Mouse (Mus musculus) testis, postnatal 10 days (tissue): ENCODE data around the gene Ms4a18.

Experiments used
- DNase-seq: peaks from one replicate; pipeline ENCODE4 v3.0.0; 2021; ENCODE audit warnings: low spot score

The Ms4a18 gene

DNA sequence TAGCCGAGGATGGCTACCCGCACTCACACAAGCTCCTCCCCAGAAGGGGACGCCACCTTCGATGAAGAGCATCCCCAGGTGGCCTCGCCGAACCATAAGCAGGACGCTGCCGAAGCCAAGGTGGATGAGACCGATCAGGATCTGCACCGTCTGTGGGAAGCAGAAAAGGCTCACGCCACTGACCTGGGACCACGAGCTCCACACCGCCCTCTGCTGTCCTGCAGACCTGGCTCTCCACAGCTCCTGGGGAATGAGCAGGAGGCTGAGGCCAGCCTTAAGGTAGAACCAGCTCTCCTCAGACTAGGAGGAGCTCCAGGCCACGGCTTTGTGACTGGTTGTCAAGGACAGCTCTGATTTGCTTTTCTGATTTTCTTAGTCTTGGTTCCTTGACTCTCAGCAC is 34.7 kb downstream of the Ms4a18 start:
- peak; percentile 80 for DNase-seq

DNA sequence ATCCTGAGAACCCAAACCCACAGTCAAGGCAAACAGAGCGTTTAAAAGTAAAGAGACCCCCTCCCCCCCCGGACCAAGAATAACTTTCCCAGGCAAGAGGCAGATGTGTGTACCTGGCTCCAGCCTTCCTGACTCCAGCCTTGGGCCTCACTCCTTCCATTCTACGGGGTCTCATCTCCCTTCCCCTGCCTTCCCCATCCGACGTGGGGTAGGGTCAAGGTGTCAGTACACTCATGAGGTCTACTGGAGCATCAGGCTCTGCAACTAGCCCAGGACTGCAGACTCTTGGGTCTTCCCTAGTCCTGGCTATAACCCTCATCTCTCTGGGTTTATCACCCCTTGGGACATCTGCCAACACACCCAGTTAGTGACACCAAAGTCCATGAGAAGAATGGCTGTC is 37.6 kb downstream of the Ms4a18 start:
- DNase-seq: no peak

DNA sequence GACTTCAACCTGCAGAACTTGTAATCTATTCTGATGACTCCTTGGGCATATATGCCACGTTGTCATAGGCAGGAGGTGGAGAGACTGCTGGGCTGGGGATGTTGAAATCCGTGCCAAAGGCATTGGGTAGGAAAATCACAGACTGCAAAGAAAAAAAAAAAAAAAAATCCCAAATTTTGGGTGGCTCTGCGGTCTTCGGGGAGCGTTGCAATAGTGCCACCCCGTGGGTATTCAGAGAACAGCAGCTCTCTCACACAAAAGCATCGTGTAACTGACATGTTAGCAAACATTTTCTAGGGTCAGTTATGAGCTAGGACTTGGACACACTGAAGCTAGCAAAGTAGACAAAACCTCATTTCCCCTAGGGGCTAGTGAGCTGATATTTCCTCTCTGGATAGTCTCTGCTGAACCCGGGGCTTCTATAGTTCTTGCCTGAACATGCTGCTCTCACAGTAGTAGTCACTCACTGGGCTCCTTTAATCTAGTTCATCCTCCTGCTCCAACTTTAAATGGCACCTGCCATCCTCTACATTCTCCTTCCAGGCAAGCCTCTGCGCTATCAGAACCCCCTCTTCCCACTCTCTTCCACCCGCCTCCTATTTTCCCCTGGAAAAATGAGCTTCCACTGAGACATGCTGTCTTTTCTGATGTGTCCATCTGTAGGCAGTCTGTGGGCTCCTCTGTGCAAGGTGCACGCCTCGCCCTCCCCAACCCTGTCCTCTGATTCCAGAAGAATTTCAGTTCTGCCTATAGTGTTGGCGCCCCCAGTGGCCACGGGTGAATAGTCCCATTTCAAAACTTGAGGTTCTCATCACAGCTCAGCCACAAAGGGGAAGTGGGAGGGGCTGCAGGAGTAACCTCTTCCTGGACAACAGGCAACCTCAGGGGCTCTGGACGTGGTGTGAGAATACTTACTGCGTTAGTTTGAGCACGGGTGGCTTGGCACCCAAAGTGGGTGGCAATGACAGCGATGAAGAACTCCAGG is 38.4 kb downstream of the Ms4a18 start:
- peak; percentile 92 for DNase-seq

DNA sequence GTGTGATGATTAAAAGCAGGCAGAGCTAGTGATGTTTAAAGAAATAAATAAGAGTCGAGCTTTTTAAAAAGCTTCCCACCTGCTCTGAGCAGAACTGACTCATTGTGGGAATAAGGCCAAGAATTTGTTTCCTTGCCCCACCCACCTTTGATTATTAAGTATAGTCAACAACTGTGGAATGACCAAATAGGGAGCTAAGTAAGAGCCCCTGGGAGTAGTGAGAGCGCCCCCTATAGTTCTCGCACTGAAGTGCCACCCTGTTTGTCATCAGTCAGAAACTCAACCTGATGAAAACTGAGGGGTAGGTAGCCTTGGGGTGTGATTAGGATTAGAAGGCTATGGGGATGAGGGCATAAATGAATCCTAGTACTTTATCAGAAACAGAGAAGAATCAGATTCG is 41.5 kb downstream of the Ms4a18 start:
- DNase-seq: no peak

DNA sequence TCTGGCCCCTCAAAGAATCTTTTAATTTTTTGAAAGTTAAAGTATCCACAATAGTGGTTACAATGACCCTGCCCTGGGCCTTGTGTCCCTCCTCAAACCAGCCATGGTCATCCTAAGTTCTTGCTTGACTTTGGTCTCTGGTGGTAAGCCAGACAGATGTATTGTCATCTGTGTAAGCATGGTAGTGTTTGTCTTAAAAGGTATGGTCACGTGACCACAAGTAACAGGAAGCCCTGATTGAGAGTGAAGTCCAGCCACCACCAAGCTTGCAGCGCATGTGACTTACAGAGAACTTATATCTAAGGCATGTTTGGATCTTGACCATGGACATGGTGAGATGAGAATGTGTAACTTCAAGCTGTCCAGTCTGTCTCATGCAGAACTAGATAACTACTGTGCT is 42.6 kb downstream of the Ms4a18 start:
- DNase-seq: no peak

DNA sequence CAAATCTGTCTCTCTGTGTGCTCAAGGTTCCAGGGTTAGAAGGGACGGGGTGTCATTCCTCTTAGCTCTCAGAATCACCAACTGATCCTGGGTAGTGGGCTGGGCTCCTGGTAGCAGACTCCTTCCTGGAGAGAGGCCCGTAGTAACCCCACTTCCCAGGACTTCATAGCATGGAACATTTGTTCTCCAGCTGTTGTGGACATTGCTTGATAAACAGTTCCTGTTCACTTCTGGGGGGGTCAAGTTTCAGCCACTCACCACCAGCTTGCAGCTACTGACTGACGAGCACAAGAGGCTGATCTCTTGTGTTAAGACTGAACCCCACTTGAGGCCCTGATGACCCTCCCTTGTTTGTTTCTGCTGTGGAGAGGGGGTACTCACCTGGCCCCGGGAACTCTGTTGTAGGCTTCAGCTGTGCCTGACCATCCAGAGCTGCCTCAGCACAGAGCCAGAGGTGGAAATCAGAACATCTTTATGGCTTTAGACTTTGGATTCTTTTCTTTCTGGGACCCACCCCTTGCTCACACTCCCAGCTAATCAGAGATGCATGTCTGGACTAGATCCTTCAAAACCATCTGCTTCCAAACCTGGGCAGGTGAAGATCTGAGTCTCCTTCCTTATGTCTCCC is 43.5 kb downstream of the Ms4a18 start, which contains the start of gene Ms4a10:
Gene Ms4a10, minus strand, starts transcription at position 433 of the 628 bp plus-strand sequence.
- no peak for DNase-seq

DNA sequence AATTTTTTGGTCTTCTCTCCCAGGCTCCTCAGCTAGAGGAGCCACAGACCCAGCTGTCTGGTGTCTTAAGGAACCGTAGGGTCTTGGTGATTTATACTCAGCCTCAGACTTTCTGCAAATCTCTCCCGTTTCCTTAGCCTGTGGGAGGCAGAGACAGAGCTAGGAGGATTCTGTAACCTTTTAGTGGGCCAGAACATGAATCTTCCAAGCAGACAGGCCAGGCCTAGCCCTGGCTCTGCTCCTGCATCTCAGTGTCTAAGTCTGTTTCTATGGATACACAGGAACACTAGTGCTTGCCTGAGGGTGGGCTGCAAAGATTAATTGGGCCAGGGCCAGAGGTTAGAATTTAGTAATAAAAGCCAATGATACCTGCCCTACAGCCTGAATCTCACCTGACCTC is 44.6 kb downstream of the Ms4a18 start:
- DNase-seq: no peak

DNA sequence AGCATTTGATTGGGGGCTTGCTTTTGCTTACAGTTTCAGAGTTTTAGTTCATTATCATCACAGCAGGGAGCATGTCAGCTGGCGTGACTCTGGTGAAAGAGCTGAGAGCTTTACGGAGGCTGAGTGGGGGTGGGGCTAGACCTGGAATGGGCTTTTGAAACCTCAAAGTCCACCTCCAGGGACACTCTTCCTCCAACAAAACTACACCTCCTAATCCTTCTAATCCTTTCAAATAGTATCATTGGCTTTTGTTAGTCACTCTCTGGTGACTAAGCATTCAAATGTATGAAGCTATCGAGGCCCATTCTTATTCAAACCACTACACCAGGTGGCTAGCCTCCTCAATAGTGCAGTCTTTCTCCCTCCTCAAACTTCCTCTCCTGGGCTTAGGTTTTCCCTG is 45.2 kb downstream of the Ms4a18 start:
- DNase-seq: no peak

DNA sequence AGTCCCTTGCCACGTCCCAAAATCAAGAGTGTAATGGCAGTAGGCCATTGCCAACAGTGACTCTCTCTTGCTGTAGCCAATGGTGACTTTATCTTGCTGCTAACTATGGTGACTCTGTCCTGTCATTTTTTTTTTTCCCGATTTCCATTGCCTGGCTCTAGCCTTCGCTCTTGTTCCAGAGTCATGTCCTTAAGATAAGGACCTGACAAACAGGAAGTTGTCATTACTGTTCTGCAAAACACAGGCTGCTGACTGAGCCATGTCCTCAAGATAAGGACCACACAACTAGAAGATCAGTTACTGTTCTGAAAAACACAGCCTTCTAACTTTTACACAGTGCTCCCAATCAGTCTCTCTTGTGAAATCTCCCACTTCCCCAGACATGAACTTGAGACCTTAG is 47.4 kb downstream of the Ms4a18 start:
- DNase-seq: no peak

DNA sequence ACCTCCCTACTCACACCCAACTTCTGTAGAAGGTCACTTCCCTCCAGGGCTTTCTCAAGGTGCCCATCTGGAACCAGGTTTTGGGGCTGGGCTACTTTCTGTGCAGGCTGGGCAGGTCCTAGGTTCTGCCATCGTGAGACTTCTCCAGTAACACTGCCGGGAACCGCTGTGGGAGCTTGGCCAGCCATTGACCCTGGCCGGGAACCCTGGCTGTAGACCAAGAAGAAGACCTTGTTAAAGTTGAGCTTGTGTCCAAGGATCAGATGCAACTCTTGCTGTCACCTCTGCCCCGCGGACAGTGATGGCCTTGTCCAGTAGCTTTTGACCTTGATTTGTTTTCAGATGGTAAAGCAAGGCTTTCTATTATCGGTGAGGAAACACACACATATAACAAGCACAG is 49.3 kb downstream of the Ms4a18 start:
- DNase-seq: peak; percentile 63

DNA sequence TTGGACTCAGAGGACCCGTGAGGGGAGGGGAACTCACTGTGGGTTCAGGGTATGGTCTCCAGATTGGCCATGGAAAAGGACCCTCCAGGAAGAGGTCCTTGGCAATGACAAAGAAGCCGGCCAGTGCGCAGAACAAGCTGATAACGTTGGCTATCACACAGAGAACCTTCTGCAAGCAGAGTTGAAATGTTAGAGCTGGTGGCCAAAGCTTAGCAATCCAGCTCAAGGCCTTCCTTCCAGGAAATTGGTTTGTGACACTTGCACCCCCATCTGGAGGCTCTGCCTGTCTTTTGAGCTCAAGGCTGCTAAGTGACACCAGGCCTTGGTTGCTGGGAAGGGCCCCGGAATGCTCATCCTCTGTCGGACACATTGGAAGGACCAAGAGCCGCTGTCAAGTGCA is 52.1 kb downstream of the Ms4a18 start:
- DNase-seq: no peak

DNA sequence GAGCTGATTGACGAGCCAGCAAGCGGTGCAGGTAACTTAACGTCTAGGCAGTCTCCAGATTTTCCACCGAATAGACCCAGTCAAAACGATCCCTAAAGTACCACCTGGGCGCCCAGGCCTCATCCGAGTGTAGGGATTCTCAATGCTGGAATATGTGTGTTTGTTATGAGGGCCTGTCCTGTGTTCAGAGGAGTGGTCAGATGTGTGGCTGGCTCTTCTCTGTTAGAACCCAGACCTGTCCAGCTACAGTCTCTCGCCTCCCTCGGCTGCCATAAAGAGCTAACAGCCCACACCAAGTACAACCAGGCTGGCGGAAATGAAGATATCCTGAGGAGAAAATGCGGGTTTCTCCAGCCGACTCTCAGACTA is 57.9 kb downstream of the Ms4a18 start:
- no peak for DNase-seq

DNA sequence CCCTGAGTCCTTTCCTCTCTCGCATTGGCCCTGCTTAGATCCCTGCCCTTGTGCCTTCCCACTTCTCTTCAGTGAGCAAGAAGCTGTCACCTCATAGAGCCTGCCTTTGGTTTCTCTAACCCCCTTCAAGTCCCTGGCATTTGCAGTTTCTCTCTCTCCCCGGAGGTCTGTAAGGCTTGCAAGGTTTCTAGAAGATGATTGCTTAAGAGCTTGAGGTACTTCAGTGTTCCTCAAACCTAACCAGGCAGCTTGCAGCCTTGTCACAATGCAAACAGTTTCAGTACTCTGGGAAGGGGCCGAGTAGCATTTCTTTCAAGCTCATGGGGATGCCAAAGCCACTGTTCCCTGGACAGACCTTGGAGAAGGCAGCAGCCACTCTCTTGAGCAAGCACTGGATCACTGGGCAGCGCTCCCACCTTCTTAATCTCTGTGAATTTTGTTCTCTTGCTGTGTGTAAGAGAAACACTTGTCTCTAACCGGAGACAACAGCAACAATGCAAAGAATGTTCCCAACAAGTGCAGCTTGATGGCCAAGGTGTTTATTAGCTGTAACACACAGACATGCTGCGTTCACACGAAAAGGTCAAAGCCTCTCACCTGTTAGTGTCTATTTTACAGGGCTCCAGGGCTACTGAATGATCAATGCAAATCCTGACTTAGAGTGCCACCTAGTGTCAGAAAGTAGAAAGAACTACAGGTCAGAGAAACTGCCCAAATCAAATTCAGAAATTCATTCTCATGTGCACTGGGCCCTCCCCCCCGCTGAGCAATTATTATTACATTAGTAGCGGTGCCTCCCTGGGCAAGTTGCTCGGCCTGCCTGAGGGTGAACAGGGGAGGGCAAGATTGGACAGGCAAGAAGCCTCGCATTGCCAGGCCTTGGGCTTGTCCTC is 58.5 kb downstream of the Ms4a18 start:
- no peak for DNase-seq

DNA sequence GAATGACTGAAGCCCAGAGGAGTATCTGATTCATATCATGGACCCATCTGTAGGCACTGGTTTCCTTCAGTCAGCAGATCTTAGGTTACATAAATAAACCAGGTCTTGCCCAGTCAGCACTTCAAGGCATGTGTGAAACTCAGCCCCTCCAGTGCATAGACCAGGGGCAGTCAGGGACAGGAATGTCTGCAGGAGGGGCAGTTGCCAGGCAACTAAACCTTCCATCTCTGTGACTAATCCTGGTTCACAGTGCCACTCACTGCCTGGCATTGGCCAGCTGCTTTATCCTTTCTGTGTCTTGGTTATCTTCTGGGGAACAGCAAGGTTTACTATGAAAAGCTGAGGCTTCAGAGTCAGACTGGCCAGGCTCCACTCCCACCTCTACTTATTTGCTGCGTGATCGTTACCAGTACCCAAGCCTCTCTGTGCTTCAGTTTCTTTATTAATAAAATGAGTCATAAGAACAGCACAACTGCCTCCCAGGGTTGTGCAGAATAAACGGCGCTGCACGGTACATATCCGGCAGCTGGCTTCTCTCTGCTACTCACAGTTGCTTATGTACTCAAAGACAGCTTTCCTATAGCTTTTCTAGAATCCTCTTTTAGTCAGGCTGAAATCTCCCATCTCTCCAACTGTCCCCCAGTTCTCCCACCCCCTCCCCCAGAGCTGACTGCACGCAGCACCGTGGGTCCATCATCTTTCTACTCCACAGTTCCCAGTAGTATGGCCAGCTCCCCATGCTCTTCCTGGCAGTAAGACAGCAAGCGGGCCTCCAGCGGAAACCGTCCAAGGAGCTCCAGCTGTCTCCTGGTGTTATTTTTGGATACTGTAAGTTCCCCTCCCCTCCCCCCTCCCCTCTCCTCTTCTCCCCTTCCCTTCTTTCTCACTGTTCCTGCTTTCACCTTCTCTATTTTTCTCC is 65.6 kb downstream of the Ms4a18 start:
- DNase-seq: peak; percentile 60

DNA sequence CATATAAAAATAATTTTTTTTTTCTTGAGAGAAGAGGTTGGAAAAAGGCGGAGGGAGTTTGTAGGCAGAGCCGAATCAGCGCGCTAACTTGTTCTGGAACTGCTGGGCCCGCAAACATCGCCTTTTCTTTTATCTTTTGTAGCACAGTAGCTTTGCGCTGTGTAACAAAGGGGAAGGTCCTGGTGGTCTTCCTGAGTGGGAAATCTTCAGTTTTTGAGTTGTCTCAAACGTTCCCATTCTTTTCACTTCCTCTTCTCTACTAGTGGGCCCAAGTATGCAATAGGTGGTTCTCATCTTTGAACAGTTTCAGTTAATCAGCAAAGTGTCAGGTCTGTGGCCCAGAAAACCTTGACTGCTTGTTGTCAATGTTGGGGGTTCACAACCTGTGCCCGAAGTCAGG is 68.3 kb downstream of the Ms4a18 start:
- DNase-seq: no peak

DNA sequence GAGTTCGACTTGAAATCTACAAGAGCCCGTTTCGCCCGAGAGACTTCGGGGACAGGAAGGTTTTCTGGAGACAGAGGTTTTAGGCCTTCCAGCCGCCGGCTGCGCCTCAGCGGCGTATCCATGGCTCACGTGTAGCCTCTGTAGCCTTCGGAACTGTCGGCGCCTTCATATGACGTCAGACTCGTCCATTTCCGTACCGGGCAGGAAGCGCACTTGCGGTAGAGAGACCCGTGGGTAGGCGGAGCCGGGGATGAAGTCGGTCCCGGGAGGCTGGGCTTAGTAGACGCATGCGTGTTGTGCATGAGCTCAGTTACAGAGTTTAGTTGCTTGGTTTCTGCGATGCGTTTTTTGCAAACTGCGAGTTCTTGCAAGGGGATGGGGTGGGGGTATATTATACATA is 68.7 kb downstream of the Ms4a18 start, which contains the start of gene Ccdc86:
Gene Ccdc86, minus strand, starts transcription at position 155 of the 400 bp plus-strand sequence.
- peak; percentile 97 for DNase-seq

DNA sequence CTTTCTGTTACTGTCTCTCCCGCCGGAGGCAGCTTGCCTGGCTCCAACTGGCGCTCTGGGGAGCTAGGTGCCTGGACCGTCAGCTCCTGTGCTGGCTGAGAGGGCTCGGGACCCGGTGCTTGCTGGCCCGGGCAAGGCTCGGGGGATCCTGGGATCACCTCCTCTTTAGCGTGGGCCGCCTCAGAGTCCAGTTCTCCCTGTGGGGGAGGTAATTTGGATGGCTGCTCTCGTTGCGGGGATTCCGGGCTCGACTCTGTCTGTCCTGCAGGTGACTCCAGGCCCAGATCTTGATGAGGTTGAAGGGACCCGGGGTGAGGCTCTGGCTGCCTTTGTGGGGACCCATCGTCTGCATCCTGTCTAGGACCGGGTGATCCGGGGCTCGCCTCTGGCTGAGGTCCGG is 69.4 kb downstream of the Ms4a18 start:
- peak; percentile 62 for DNase-seq

DNA sequence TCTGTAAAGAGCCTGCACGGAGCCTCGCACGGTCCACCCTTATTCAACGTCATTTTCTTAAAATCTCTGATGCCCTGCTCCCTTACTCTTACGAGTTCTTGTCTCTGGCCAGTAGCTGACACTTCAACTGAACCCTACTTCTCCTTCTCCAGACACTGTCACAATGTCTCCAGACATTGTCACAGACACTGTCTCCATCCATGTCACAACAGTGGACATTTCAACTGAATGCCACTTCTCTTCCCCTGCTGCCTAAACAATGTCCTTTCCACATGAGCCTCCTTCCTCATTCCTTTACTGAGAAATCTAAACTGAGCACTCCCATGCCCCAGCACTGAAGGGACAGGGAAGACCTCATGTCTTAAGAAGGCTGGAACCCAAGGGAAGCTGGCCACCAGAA is 70.6 kb downstream of the Ms4a18 start:
- no peak for DNase-seq
